Mouse (Mus musculus) limb, embryonic 11.5 days (tissue): ENCODE measurements around the gene Mad1l1. TPM values are rescaled to one million over a fixed set of nuclear protein-coding genes. Genes with fewer than 3 reads are reported as not detected.

Experiments used
- ATAC-seq: fragments of 200-750 bp; cut with Nextera tagmentation; 2 replicates; pipeline ENCODE4 v1.8.0; 2017; ENCODE audit warnings: low read depth; ENCODE audit not compliant: insufficient number of reproducible peaks, low FRiP score, low TSS enrichment
- DNase-seq: peaks from one replicate; pipeline ENCODE4 v3.0.0-alpha.2; 2015; ENCODE audit warnings: low spot score
- H3K27ac ChIP-seq: fragments of 300-500 bp; sonication (generic); replicated peaks from 2 replicates; pipeline ENCODE4 v1.5.1; 2014; ENCODE audit warnings: low read depth, mild to moderate bottlenecking, low read length
- H3K27me3 ChIP-seq: fragments of 300-500 bp; sonication (generic); 2 replicates; pipeline ENCODE4 v1.6.1; 2014; ENCODE audit warnings: mild to moderate bottlenecking, low read length, mixed read lengths; ENCODE audit not compliant: control insufficient read depth, insufficient read depth
- H3K36me3 ChIP-seq: fragments of 300-500 bp; sonication (generic); 2 replicates; pipeline ENCODE4 v1.6.1; 2014; ENCODE audit warnings: mild to moderate bottlenecking, low read length, moderate library complexity, mixed read lengths; ENCODE audit not compliant: control insufficient read depth, insufficient read depth
- H3K4me1 ChIP-seq: fragments of 300-500 bp; sonication (generic); 2 replicates; pipeline ENCODE4 v1.6.1; 2014; ENCODE audit warnings: low read length, mixed read lengths; ENCODE audit not compliant: control insufficient read depth, insufficient read depth
- H3K4me2 ChIP-seq: fragments of 300-500 bp; sonication (generic); 2 replicates; pipeline ENCODE4 v1.6.1; 2014; ENCODE audit warnings: low read depth, mild to moderate bottlenecking, moderate library complexity; ENCODE audit not compliant: severe bottlenecking
- H3K4me3 ChIP-seq: fragments of 300-500 bp; sonication (generic); 2 replicates; pipeline ENCODE4 v1.5.1; 2014; ENCODE audit warnings: low read depth, low read length
- H3K9ac ChIP-seq: fragments of 300-500 bp; sonication (generic); 2 replicates; pipeline ENCODE4 v1.6.1; 2014; ENCODE audit warnings: mild to moderate bottlenecking, low read length
- H3K9me3 ChIP-seq: fragments of 300-500 bp; sonication (generic); 2 replicates; pipeline ENCODE4 v1.6.1; 2016; ENCODE audit warnings: low read length; ENCODE audit not compliant: control insufficient read depth
- WGBS: fragments of 180-500 bp; shearing (Covaris S2); extraction: QIAGEN DNeasy Blood & Tissue Kit; methylation state at CpG from one replicate; pipeline ENCODE4 v1.1.7; 2014; 5-methylcytosine and 5-hydroxymethylcytosine counted together
- polyA plus RNA-seq: library from polyadenylated mRNA; unstranded; fragments of >200 nt; fragmentation: Nextera tagmentation; extraction: Ambion mirVana; gene quantifications from 2 replicates; pipeline ENCODE4 v1.2.1, GENCODE M21; 2014

Mad1l1 gene
- polyA plus RNA-seq, 1 experiment from 2014 or later, result 51.5 TPM

- H3K4me2 ChIP-seq, result no peak overlapping the region
- H3K4me3 ChIP-seq, result no peak overlapping the region
- no peaks in the 10 kb centered on the region for H3K27me3 ChIP-seq
- DNase-seq (no peak), ATAC-seq (no peak)
- H3K9ac ChIP-seq, result no peak overlapping the region
- no peaks in the 10 kb centered on the region for H3K36me3 ChIP-seq
- H3K9me3 ChIP-seq, result no peaks in the 10 kb centered on the region
- 85% methylated on average over 3 of the region's 3 CpGs for WGBS
- H3K4me1 ChIP-seq, result no peaks in the 10 kb centered on the region
- H3K27ac ChIP-seq, result no peak overlapping the region
Measured at GRCm38 (mm10) chr5:140250370-140250769, 71.0 kb downstream of the Mad1l1 start.

- no peak for DNase-seq
- no peak for ATAC-seq
- WGBS, result 89% methylated on average over 6 of the region's 6 CpGs
- no peak overlapping the region for H3K9ac ChIP-seq
- no peak overlapping the region for H3K4me2 ChIP-seq
- no peaks in the 10 kb centered on the region for H3K36me3 ChIP-seq
- no peak overlapping the region for H3K4me3 ChIP-seq
- H3K4me1 ChIP-seq, result no peaks in the 10 kb centered on the region
- H3K27ac ChIP-seq, result no peak overlapping the region
- H3K9me3 ChIP-seq, result no peaks in the 10 kb centered on the region
- no peaks in the 10 kb centered on the region for H3K27me3 ChIP-seq
Measured at GRCm38 (mm10) chr5:140249359-140250062, 71.8 kb downstream of the Mad1l1 start.

- Histone ChIP-seq H3K27me3 (no peaks in the 10 kb centered on the region), H3K4me3 (no peak overlapping the region), H3K4me1 (no peaks in the 10 kb centered on the region), H3K27ac (no peak overlapping the region), H3K36me3 (no peaks in the 10 kb centered on the region), H3K4me2 (no peak overlapping the region), H3K9me3 (no peaks in the 10 kb centered on the region), H3K9ac (no peak overlapping the region)
- ATAC-seq (no peak), DNase-seq (no peak)
- 72% methylated on average over 2 of the region's 2 CpGs for WGBS
Measured at GRCm38 (mm10) chr5:140248101-140248500, 73.3 kb downstream of the Mad1l1 start.

- Histone ChIP-seq H3K9ac (no peak overlapping the region), H3K27ac (no peak overlapping the region)
Measured at GRCm38 (mm10) chr5:140240235-140240634, 81.1 kb downstream of the Mad1l1 start.

GRCm38 (mm10) chr5:140238880-140239279, 82.5 kb downstream of the Mad1l1 start:
- no peaks in the 10 kb centered on the region for H3K4me1 ChIP-seq
- 86% methylated on average over 3 of the region's 3 CpGs for WGBS
- DNase-seq (no peak), ATAC-seq (no peak)
- no peaks in the 10 kb centered on the region for H3K36me3 ChIP-seq
- no peak overlapping the region for H3K4me2 ChIP-seq
- H3K9ac ChIP-seq, result no peak overlapping the region
- no peaks in the 10 kb centered on the region for H3K27me3 ChIP-seq
- H3K27ac ChIP-seq, result no peak overlapping the region
- no peaks in the 10 kb centered on the region for H3K9me3 ChIP-seq
- no peak overlapping the region for H3K4me3 ChIP-seq

More at GRCm38 (mm10) chr5:140240235-140240634, 81.1 kb downstream of the Mad1l1 start:
- Histone ChIP-seq H3K4me3 (no peak overlapping the region), H3K9me3 (no peaks in the 10 kb centered on the region), H3K27me3 (no peaks in the 10 kb centered on the region), H3K4me2 (no peak overlapping the region), H3K4me1 (no peaks in the 10 kb centered on the region), H3K36me3 (no peaks in the 10 kb centered on the region)
- DNase-seq, result no peak
- WGBS, result 95% methylated on average over 3 of the region's 3 CpGs
- no peak for ATAC-seq

GRCm38 (mm10) chr5:140230818-140231217, 90.5 kb downstream of the Mad1l1 start:
- no peak overlapping the region for H3K4me3 ChIP-seq
- no peaks in the 10 kb centered on the region for H3K27me3 ChIP-seq
- no peak overlapping the region for H3K9ac ChIP-seq
- peaks cover 3% of the 10 kb centered on the region; the same call in 1 of the 2 replicates for H3K4me1 ChIP-seq
- DNase-seq, result no peak
- no peak for ATAC-seq
- no peak overlapping the region for H3K4me2 ChIP-seq
- no peaks in the 10 kb centered on the region for H3K36me3 ChIP-seq
- H3K9me3 ChIP-seq, result no peaks in the 10 kb centered on the region
- 90% methylated on average over 6 of the region's 6 CpGs for WGBS
- no peak overlapping the region for H3K27ac ChIP-seq

- Histone ChIP-seq H3K27ac (no peak overlapping the region), H3K9me3 (no peaks in the 10 kb centered on the region), H3K4me2 (no peak overlapping the region), H3K36me3 (no peaks in the 10 kb centered on the region), H3K9ac (no peak overlapping the region), H3K27me3 (no peaks in the 10 kb centered on the region), H3K4me1 (no peaks in the 10 kb centered on the region), H3K4me3 (no peak overlapping the region)
- 90% methylated on average over 3 of the region's 3 CpGs for WGBS
- ATAC-seq, result no peak
- DNase-seq, result no peak
Measured at GRCm38 (mm10) chr5:140228306-140228705, 93.0 kb downstream of the Mad1l1 start.

GRCm38 (mm10) chr5:140226871-140227270, 94.5 kb downstream of the Mad1l1 start:
- ATAC-seq (no peak), DNase-seq (no peak)
- no peaks in the 10 kb centered on the region for H3K27me3 ChIP-seq
- H3K9me3 ChIP-seq, result no peaks in the 10 kb centered on the region
- H3K4me1 ChIP-seq, result no peaks in the 10 kb centered on the region
- no peaks in the 10 kb centered on the region for H3K36me3 ChIP-seq
- no peak overlapping the region for H3K4me3 ChIP-seq
- 93% methylated on average over 3 of the region's 3 CpGs for WGBS
- no peak overlapping the region for H3K4me2 ChIP-seq
- H3K9ac ChIP-seq, result no peak overlapping the region
- H3K27ac ChIP-seq, result no peak overlapping the region

- Histone ChIP-seq H3K27ac (no peak overlapping the region), H3K4me3 (no peak overlapping the region), H3K9ac (no peak overlapping the region), H3K9me3 (no peaks in the 10 kb centered on the region), H3K4me1 (no peaks in the 10 kb centered on the region), H3K27me3 (no peaks in the 10 kb centered on the region), H3K36me3 (no peaks in the 10 kb centered on the region), H3K4me2 (no peak overlapping the region)
- 82% methylated on average over 2 of the region's 2 CpGs for WGBS
- no peak for ATAC-seq
- no peak for DNase-seq
Measured at GRCm38 (mm10) chr5:140225881-140226280, 95.5 kb downstream of the Mad1l1 start.
